Mouse (Mus musculus) forebrain, embryonic 16.5 days (tissue): ENCODE measurements around the gene Erg. TPM values are rescaled to one million over a fixed set of nuclear protein-coding genes. Genes with fewer than 3 reads are reported as not detected.

Experiments
- ATAC-seq: fragments of 200-750 bp; cut with Nextera tagmentation; 2 replicates; pipeline ENCODE4 v1.8.0; 2017; ENCODE audit warnings: mild to moderate bottlenecking, moderate library complexity
- H3K27ac ChIP-seq: fragments of 300-500 bp; sonication (generic); 2 replicates; pipeline ENCODE4 v1.5.1; 2014; ENCODE audit warnings: low read length, control low read depth
- H3K27me3 ChIP-seq: fragments of 300-500 bp; sonication (generic); replicated peaks from 2 replicates; pipeline ENCODE4 v1.6.1; 2014; ENCODE audit warnings: low read length; ENCODE audit not compliant: control insufficient read depth, insufficient read depth
- H3K36me3 ChIP-seq: fragments of 300-500 bp; sonication (generic); 2 replicates; pipeline ENCODE4 v1.6.1; 2014; ENCODE audit not compliant: control insufficient read depth, insufficient read depth
- H3K4me1 ChIP-seq: fragments of 300-500 bp; sonication (generic); replicated peaks from 2 replicates; pipeline ENCODE4 v1.6.1; 2014; ENCODE audit warnings: low read length; ENCODE audit not compliant: control insufficient read depth, insufficient read depth
- H3K4me2 ChIP-seq: fragments of 300-500 bp; sonication (generic); 2 replicates; pipeline ENCODE4 v1.6.1; 2014; ENCODE audit warnings: mild to moderate bottlenecking, low read length, control low read depth
- H3K4me3 ChIP-seq: fragments of 300-500 bp; sonication (generic); replicated peaks from 2 replicates; pipeline ENCODE4 v1.5.1; 2014; ENCODE audit warnings: mild to moderate bottlenecking, low read length, control low read depth
- H3K9ac ChIP-seq: fragments of 300-500 bp; sonication (generic); replicated peaks from 2 replicates; pipeline ENCODE4 v1.6.1; 2014; ENCODE audit warnings: low read depth, low read length, control low read depth
- H3K9me3 ChIP-seq: fragments of 300-500 bp; sonication (generic); 2 replicates; pipeline ENCODE4 v1.6.1; 2016; ENCODE audit warnings: low read length; ENCODE audit not compliant: control insufficient read depth
- WGBS: fragments of 180-500 bp; shearing (Covaris S2); extraction: QIAGEN DNeasy Blood & Tissue Kit; methylation state at CpG from one replicate; pipeline ENCODE4 v1.1.7; 2014; 5-methylcytosine and 5-hydroxymethylcytosine counted together
- polyA plus RNA-seq: library from polyadenylated mRNA; unstranded; fragments of >200 nt; fragmentation: Nextera tagmentation; extraction: Ambion mirVana; gene quantifications from 2 replicates; pipeline ENCODE4 v1.2.1, GENCODE M21; 2015

Gene Erg
- polyA plus RNA-seq, 1 experiment from 2014 or later, result 1.9 TPM

DNA sequence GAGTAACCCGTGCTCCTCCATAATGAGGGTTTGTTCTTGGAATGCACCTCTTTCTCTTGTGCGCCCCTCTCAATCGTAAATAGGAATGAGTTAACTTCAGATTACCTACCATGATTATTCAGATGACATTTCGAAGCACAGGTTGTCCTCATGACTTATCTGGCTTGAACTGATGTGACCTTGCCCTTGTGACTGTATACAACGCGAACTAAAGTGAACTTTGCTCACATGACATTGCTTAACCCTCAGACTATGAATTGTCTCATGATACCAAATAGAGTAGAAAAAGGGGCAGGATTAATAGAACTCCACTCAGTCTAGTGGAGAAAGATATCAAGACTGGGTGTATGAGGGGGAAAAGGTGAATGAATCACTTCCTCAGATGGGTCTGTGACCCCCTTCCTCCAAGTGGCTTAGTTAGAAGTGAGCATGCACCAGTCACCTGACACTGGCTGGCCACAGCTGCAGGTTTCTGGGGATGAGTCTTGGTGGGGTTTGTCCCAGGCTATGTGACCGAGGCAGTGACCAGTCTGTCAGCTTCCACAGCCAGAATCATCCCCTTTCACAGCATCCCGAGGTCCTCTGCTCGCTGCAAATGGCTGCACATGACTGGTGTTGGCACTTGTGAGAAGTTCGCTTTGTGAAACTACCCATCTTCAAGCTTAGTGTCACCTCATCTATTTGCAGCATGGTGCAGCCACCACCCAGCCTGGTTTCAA is 89.7 kb downstream of the Erg start:
- Histone ChIP-seq H3K9ac (no peak overlapping the region), H3K27ac (no peak overlapping the region), H3K9me3 (no peaks in the 10 kb centered on the region), H3K4me2 (no peak overlapping the region), H3K27me3 (no peaks in the 10 kb centered on the region), H3K4me3 (no peak overlapping the region), H3K36me3 (no peaks in the 10 kb centered on the region), H3K4me1 (no peaks in the 10 kb centered on the region)
- no peak for ATAC-seq
- WGBS, result 91% methylated on average over 10 of the region's 10 CpGs

GRCm38 (mm10) chr16:95494108-95494507 is 92.3 kb downstream of the Erg start:
- WGBS, result 64% methylated on average over 3 of the region's 3 CpGs
- H3K9ac ChIP-seq, result no peak overlapping the region
- no peak overlapping the region for H3K4me3 ChIP-seq
- no peaks in the 10 kb centered on the region for H3K27me3 ChIP-seq
- H3K4me2 ChIP-seq, result no peak overlapping the region
- H3K36me3 ChIP-seq, result no peaks in the 10 kb centered on the region
- no peak for ATAC-seq
- no peaks in the 10 kb centered on the region for H3K4me1 ChIP-seq
- no peak overlapping the region for H3K27ac ChIP-seq
- H3K9me3 ChIP-seq, result no peaks in the 10 kb centered on the region

DNA sequence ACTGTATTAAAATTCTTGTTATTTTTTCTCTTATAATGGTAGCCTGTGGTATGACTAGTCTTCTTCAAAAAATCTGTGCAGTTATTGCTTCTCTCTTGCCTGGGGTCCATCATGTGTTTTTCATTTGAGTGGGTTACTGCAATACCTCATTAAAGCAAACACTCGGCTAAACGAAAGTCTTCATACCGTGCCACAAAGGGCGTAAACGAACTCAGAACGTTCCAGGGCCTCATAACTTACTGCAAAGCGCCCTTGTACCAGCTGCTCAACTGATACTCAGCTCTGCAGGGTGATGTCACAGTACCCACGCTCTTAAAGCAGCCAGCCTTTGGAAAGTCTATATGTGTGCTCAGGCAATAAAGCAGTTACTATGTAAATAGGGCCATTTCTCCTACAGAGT is 93.1 kb downstream of the Erg start:
- H3K36me3 ChIP-seq, result no peaks in the 10 kb centered on the region
- H3K27ac ChIP-seq, result no peak overlapping the region
- ATAC-seq, result no peak
- H3K9me3 ChIP-seq, result no peaks in the 10 kb centered on the region
- no peak overlapping the region for H3K4me3 ChIP-seq
- H3K4me2 ChIP-seq, result no peak overlapping the region
- no peaks in the 10 kb centered on the region for H3K4me1 ChIP-seq
- H3K9ac ChIP-seq, result no peak overlapping the region
- no peaks in the 10 kb centered on the region for H3K27me3 ChIP-seq
- 54% methylated on average over 8 of the region's 8 CpGs for WGBS

GRCm38 (mm10) chr16:95492146-95492545 is 94.2 kb downstream of the Erg start:
- Histone ChIP-seq H3K9me3 (no peaks in the 10 kb centered on the region), H3K4me3 (no peak overlapping the region), H3K36me3 (no peaks in the 10 kb centered on the region), H3K4me1 (no peaks in the 10 kb centered on the region), H3K27me3 (no peaks in the 10 kb centered on the region), H3K9ac (no peak overlapping the region), H3K27ac (no peak overlapping the region), H3K4me2 (no peak overlapping the region)
- ATAC-seq, result no peak
- 82% methylated on average over 7 of the region's 7 CpGs for WGBS

DNA sequence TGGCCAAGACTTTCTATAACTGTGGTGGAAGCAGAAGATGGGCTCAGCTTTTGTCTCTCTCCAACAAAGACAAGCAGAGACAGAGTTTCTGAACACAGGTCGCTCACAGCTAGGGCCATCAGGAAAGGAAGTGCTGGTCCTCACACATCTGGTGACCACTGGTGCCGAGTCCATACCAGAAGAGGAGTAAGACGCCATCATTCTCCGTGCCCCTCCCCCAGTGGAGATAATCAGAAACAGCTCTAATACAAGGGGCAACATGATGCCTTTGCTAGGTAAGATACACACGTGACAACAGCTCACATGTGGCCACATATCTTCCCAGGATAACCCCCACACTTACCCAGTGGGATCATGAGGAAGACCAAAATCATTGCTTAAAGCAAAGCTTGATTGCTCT is 96.0 kb downstream of the Erg start:
- Histone ChIP-seq H3K9me3 (no peaks in the 10 kb centered on the region), H3K9ac (no peak overlapping the region), H3K4me3 (no peak overlapping the region), H3K4me2 (no peak overlapping the region), H3K4me1 (no peaks in the 10 kb centered on the region), H3K27ac (no peak overlapping the region), H3K27me3 (no peaks in the 10 kb centered on the region), H3K36me3 (no peaks in the 10 kb centered on the region)
- 89% methylated on average over 5 of the region's 5 CpGs for whole genome bisulfite sequencing
- no peak for ATAC-seq

DNA sequence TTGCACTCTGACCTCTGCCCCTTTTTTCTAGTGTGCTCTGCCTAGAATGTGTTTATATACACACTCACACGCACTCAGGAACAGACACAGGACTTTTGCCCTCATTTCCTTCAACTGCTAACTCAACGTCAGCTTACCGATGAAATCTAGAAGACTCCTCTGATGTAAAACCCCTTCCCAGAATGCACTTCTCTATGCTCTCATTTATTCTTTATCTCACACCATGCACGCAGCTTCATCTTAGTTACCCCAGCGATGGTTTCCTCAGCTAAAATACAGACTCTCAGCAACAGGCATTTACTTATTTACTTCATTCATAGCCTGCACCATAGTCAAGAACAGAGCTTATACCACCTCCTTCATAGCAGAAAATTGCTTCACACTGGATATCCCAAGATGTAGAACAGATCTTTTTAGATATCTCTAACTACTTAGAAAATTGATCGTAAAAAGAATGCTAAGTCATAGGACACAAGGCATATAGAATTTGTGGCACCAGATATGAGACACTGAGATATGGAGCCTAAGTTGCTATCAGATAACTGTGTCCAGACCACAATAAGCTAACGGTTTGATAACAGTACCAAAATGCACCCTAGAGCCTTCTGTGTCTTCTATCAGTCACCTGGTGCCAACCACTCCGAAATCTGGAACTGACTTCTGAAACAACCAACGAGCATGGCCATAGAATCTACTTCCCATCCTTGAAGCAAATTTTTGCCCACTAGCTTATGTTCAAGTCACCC is 98.6 kb downstream of the Erg start:
- Histone ChIP-seq H3K27me3 (no peaks in the 10 kb centered on the region), H3K9ac (no peak overlapping the region), H3K4me2 (no peak overlapping the region), H3K27ac (no peak overlapping the region), H3K36me3 (no peaks in the 10 kb centered on the region), H3K4me3 (no peak overlapping the region), H3K9me3 (no peaks in the 10 kb centered on the region), H3K4me1 (no peaks in the 10 kb centered on the region)
- WGBS, result 91% methylated on average over 9 of the region's 9 CpGs
- no peak for ATAC-seq

GRCm38 (mm10) chr16:95481176-95481575 is 105.2 kb downstream of the Erg start:
- H3K27ac ChIP-seq, result no peak overlapping the region
- no peak overlapping the region for H3K4me3 ChIP-seq
- no peaks in the 10 kb centered on the region for H3K27me3 ChIP-seq
- H3K36me3 ChIP-seq, result no peaks in the 10 kb centered on the region
- no peak overlapping the region for H3K4me2 ChIP-seq
- no peaks in the 10 kb centered on the region for H3K4me1 ChIP-seq
- WGBS, result 94% methylated on average over 13 of the region's 13 CpGs
- H3K9ac ChIP-seq, result no peak overlapping the region
- ATAC-seq, result no peak
- H3K9me3 ChIP-seq, result no peaks in the 10 kb centered on the region

GRCm38 (mm10) chr16:95478558-95478957 is 107.8 kb downstream of the Erg start:
- WGBS, result 88% methylated on average over 5 of the region's 5 CpGs
- Histone ChIP-seq H3K36me3 (no peaks in the 10 kb centered on the region), H3K4me3 (no peak overlapping the region), H3K4me2 (no peak overlapping the region), H3K9me3 (no peaks in the 10 kb centered on the region), H3K4me1 (no peaks in the 10 kb centered on the region), H3K9ac (no peak overlapping the region), H3K27ac (no peak overlapping the region), H3K27me3 (no peaks in the 10 kb centered on the region)
- ATAC-seq, result no peak

- Histone ChIP-seq H3K4me2 (no peak overlapping the region), H3K36me3 (no peaks in the 10 kb centered on the region), H3K4me1 (no peaks in the 10 kb centered on the region), H3K9me3 (no peaks in the 10 kb centered on the region), H3K27me3 (no peaks in the 10 kb centered on the region), H3K4me3 (no peak overlapping the region), H3K9ac (no peak overlapping the region), H3K27ac (no peak overlapping the region)
- no peak for ATAC-seq
- WGBS, result 83% methylated on average over 3 of the region's 3 CpGs
These were observed 111.4 kb downstream of the Erg start for GRCm38 (mm10) chr16:95475041-95475440.
